ENCODE assay signal across 9 mouse cellular contexts in genomic region chr2:106889297-106890000, GRCm38 (mm10).
DNase-seq lines count a peak whose midpoint lies in the region; ATAC-seq lines count a peak whose summit lies in the region.
"Had no signal": no experiment of that assay in that cellular context is flagged by ENCODE, and none has a peak within 500 bp of the region (broad histone marks: within the 10 kb centered on the region; RNA-seq: fewer than 3 reads in every experiment).

No protein-coding gene starts in this region.

- H3K27me3 ChIP-seq in forebrain, embryonic 13.5 days, result no peaks in the 10 kb centered on the region
- no peaks in the 10 kb centered on the region for H3K27me3 ChIP-seq in forebrain, embryonic 10.5 days (ENCODE audit: poor library complexity, severe bottlenecking)
- H3K27me3 ChIP-seq in embryonic facial prominence, embryonic 12.5 days, result no peaks in the 10 kb centered on the region
- H3K27me3 ChIP-seq in intestine, embryonic 15.5 days (replicated peaks), result no peaks in the 10 kb centered on the region

- peaks cover 14% of the 10 kb centered on the region for H3K4me1 ChIP-seq in forebrain, embryonic 13.5 days
- H3K4me1 ChIP-seq in forebrain, embryonic 10.5 days, result peaks cover 13% of the 10 kb centered on the region
- peaks cover 5% of the 10 kb centered on the region; the same call in 1 of the 2 replicates for H3K4me1 ChIP-seq in embryonic facial prominence, embryonic 12.5 days
- peaks cover 9% of the 10 kb centered on the region; the same call in 1 of the 2 replicates for H3K4me1 ChIP-seq in intestine, embryonic 15.5 days (replicated peaks)

- no peak overlapping the region for H3K27ac ChIP-seq in forebrain, embryonic 13.5 days
- no peak overlapping the region for H3K27ac ChIP-seq in forebrain, embryonic 10.5 days
- H3K27ac ChIP-seq in embryonic facial prominence, embryonic 12.5 days, result peak overlapping the region; percentile 41; the same call in 1 of the 2 replicates
- H3K27ac ChIP-seq in intestine, embryonic 15.5 days, result no peak overlapping the region
- H3K27ac ChIP-seq: liver, embryonic 14.5 days had no signal

- H3K9ac ChIP-seq in forebrain, embryonic 13.5 days, result no peak overlapping the region
- H3K9ac ChIP-seq in embryonic facial prominence, embryonic 12.5 days, result no peak overlapping the region
- no peak overlapping the region for H3K9ac ChIP-seq in intestine, embryonic 15.5 days
- H3K9ac ChIP-seq: liver, embryonic 14.5 days had no signal

- no peaks in the 10 kb centered on the region for H3K9me3 ChIP-seq in forebrain, embryonic 13.5 days (replicated peaks)
- H3K9me3 ChIP-seq in forebrain, embryonic 10.5 days, result no peaks in the 10 kb centered on the region
- no peaks in the 10 kb centered on the region for H3K9me3 ChIP-seq in embryonic facial prominence, embryonic 12.5 days
- no peaks in the 10 kb centered on the region for H3K9me3 ChIP-seq in intestine, embryonic 15.5 days

- WGBS in forebrain, embryonic 13.5 days, result 18% methylated on average over 3 of the region's 3 CpGs
- WGBS in forebrain, embryonic 10.5 days, result 38% methylated on average over 3 of the region's 3 CpGs
- WGBS in embryonic facial prominence, embryonic 12.5 days, result 7% methylated on average over 3 of the region's 3 CpGs
- WGBS in intestine, embryonic 15.5 days, result 9% methylated on average over 3 of the region's 3 CpGs

- H3K4me2 ChIP-seq in forebrain, embryonic 13.5 days, result no peak overlapping the region
- no peak overlapping the region for H3K4me2 ChIP-seq in embryonic facial prominence, embryonic 12.5 days (replicated peaks)
- H3K4me2 ChIP-seq in intestine, embryonic 15.5 days (replicated peaks), result no peak overlapping the region

- peak; percentile 39; the same call in 1 of the 2 replicates for ATAC-seq in forebrain, embryonic 13.5 days
- ATAC-seq in embryonic facial prominence, embryonic 12.5 days (ENCODE audit: insufficient number of reproducible peaks, insufficient read depth, low FRiP score, low TSS enrichment), result peak; percentile 72
- ATAC-seq in intestine, embryonic 15.5 days, result peak; percentile 75
- no peak for ATAC-seq in erythroblast, adult 5-6 weeks (replicated peaks; ENCODE audit: low FRiP score, poor library complexity, severe bottlenecking)

- no peaks in the 10 kb centered on the region for H3K36me3 ChIP-seq in forebrain, embryonic 13.5 days (ENCODE audit: poor library complexity, severe bottlenecking)
- H3K36me3 ChIP-seq in forebrain, embryonic 10.5 days (replicated peaks), result no peaks in the 10 kb centered on the region
- H3K36me3 ChIP-seq in embryonic facial prominence, embryonic 12.5 days, result no peaks in the 10 kb centered on the region
- H3K36me3 ChIP-seq in intestine, embryonic 15.5 days, result no peaks in the 10 kb centered on the region

- no peak for DNase-seq in forebrain, embryonic 10.5 days (ENCODE audit: extremely low spot score, low spot score)
- peak; percentile 15 for DNase-seq in 3T3-L1 (ENCODE audit: low read depth, low spot score)
- peak; percentile 45 for DNase-seq in lung, postnatal 14 days
- DNase-seq in natural killer cell, adult 2 months (ENCODE audit: low spot score in 2 of 2), result no peak

- H3K4me3 ChIP-seq in forebrain, embryonic 13.5 days, result no peak overlapping the region
- H3K4me3 ChIP-seq in forebrain, embryonic 10.5 days, result no peak overlapping the region
- H3K4me3 ChIP-seq in embryonic facial prominence, embryonic 12.5 days, result no peak overlapping the region
- H3K4me3 ChIP-seq in intestine, embryonic 15.5 days (replicated peaks), result no peak overlapping the region

Comparison
In these comparisons a context has a peak if more than half of its experiments do, and no peak if none do; other contexts are left out.
1. DNase-seq: peak in 3T3-L1 (single experiment) and lung, postnatal 14 days (single experiment); none in forebrain, embryonic 10.5 days (single experiment) and natural killer cell, adult 2 months (0 of 2).